Mouse (Mus musculus) cerebellum, adult 2 months (tissue): ENCODE measurements around the gene Arf1. TPM values are rescaled to one million over a fixed set of nuclear protein-coding genes. Genes with fewer than 3 reads are reported as not detected.
A peak's percentile ranks its signal among the peaks of the same experiment; 100 is the strongest.

Source experiments
- DNase-seq, 2 experiments: peaks; one replicate each; pipeline ENCODE4 v3.0.0; 2021
- H3K27ac ChIP-seq: fragments of 200-500 bp; 2 replicates; pipeline ENCODE4 v1.5.1; 2012; ENCODE audit warnings: low read length, control low read depth, inconsistent platforms; ENCODE audit not compliant: insufficient read depth
- H3K27me3 ChIP-seq: fragments of 200-500 bp; 2 replicates; pipeline ENCODE4 v1.6.1; 2012; ENCODE audit warnings: inconsistent platforms, mild to moderate bottlenecking, low read length, moderate library complexity; ENCODE audit not compliant: control insufficient read depth, insufficient read depth
- H3K4me1 ChIP-seq: fragments of 200-500 bp; 2 replicates; pipeline ENCODE4 v1.6.1; 2011; ENCODE audit warnings: low read length; ENCODE audit not compliant: control insufficient read depth, insufficient read depth
- H3K4me3 ChIP-seq: fragments of 200-500 bp; replicated peaks from 2 replicates; pipeline ENCODE3; 2011; ENCODE audit warnings: mild to moderate bottlenecking, low read depth, low read length, control low read depth; ENCODE audit not compliant: insufficient read depth
- CTCF ChIP-seq: fragments of 200-500 bp; IDR thresholded peaks from 2 replicates; pipeline ENCODE4 v1.5.1; 2011; ENCODE audit warnings: low read depth, mild to moderate bottlenecking, control low read depth, low read length, moderate library complexity, borderline replicate concordance; ENCODE audit not compliant: insufficient read depth
- POLR2A ChIP-seq: fragments of 200-500 bp; IDR thresholded peaks from 2 replicates; pipeline ENCODE4 v1.6.1; 2011; ENCODE audit warnings: low read length, control low read depth, borderline replicate concordance; ENCODE audit not compliant: insufficient read depth
- WGBS: fragments of 180-500 bp; shearing (Covaris S2); methylation state at CpG from one replicate; pipeline ENCODE4 v1.1.7; 2018; 5-methylcytosine and 5-hydroxymethylcytosine counted together
- polyA plus RNA-seq: library from polyadenylated mRNA; depleted of rRNA; stranded (reverse); fragments of >200 nt; gene quantifications from 2 replicates; pipeline ENCODE4 v1.2.3, GENCODE M21; 2012

Arf1 gene
- polyA plus RNA-seq, 1 experiment: 515 TPM

DNA sequence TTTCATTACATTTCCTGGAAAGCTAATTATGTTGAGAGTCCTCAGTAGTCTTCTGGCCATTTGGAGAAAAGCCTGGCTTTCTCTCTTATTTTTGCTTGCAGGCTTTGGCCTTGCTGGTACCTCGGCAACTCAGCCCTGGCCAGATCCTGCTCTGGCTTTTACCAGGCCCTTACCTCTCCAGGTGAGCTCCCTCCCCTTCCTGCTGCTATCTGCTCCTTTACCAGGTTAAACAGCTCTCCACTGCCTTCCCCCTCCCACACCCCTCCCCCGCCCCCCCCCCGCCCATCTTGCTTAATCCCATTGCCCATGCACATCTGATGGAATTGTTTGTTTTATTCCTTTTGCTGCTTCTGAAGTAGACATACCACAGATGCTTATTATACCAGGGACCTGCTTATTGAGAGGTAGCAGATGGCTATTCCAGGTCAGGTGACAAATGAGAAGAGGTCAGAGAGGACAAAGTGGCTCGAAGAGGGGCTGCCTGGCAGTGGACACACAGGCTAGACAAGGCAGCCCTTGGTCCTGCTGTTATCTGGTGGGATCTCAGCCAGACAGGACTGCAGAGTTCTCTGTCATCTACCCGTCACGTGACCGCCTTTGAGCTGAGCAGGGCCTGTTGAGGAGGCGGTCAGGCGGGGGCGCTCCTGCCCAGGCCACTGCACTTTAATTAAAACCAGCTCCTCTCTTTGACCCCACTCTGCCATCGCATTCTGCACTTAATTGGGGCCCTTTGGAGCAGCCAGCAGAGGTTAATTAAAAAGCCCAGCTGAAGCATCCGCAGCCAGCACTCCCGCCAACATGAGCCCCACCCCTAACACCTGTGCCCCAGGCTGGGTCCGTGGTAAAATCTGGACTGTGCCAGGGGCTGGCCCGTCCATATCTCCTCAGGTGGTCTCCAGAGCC lies 10.7 kb upstream of the Arf1 start:
- TF ChIP-seq POLR2A (no peak), CTCF (peak; percentile 69; the same call in 1 of the 2 replicates)
- Histone ChIP-seq H3K4me3 (no peak overlapping the region), H3K4me1 (no peaks in the 10 kb centered on the region), H3K27me3 (no peaks in the 10 kb centered on the region), H3K27ac (no peak overlapping the region)
- 5% methylated on average over 14 of the region's 15 CpGs for WGBS
- DNase-seq: peak; percentile 78 to 83

GRCm38 (mm10) chr11:59232797-59233196 lies 4.7 kb upstream of the Arf1 start:
- H3K27me3 ChIP-seq: no peaks in the 10 kb centered on the region
- H3K4me1 ChIP-seq: peaks cover 6% of the 10 kb centered on the region; the same call in 1 of the 2 replicates
- no peak overlapping the region for H3K27ac ChIP-seq
- H3K4me3 ChIP-seq: no peak overlapping the region
- no peak for DNase-seq
- TF ChIP-seq POLR2A (no peak), CTCF (no peak)
- WGBS: 74% methylated on average over 2 of the region's 2 CpGs

- DNase-seq: peak; percentile 64 to 73
- Histone ChIP-seq H3K27ac (no peak overlapping the region), H3K4me1 (peaks cover 11% of the 10 kb centered on the region; the same call in 1 of the 2 replicates), H3K27me3 (no peaks in the 10 kb centered on the region), H3K4me3 (no peak overlapping the region)
- 17% methylated on average over 7 of the region's 7 CpGs for WGBS
- TF ChIP-seq CTCF (peak; percentile 75), POLR2A (no peak)
Measured at GRCm38 (mm10) chr11:59230144-59230760, 2.2 kb upstream of the Arf1 start.

DNA sequence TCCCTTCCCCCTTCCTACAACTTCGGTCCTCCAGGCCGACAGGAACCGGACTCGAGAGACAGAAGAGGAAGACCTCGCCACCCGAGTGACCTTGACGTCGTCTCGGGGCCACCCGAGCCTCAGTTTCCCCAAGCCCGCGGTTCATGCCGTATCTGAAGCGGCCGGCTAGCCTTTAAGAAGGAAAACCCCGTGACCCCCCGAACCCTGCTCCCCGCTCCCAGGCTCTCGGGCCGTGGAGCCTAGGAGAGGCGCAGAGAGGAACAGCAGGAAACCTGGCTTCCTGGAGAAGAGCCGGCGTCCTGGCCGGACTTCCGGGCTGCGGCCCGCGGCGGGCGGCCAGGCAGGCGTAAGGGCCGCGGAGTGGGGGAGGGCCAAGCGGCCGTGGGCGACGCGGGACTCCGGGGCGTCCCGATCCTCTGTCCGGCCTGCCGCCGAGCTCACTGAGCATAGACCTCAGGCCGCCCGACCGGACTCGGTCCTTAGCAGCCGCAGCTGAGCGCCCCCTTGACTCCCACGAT lies 407 bp downstream of the Arf1 start:
- Histone ChIP-seq H3K27me3 (no peaks in the 10 kb centered on the region), H3K4me3 (peak overlapping the region; percentile 75), H3K4me1 (peaks cover 13% of the 10 kb centered on the region), H3K27ac (peak overlapping the region; percentile 88)
- TF ChIP-seq CTCF (no peak), POLR2A (no peak)
- no peak for DNase-seq
- under 1% methylated on average over 51 of the region's 51 CpGs for WGBS

DNA sequence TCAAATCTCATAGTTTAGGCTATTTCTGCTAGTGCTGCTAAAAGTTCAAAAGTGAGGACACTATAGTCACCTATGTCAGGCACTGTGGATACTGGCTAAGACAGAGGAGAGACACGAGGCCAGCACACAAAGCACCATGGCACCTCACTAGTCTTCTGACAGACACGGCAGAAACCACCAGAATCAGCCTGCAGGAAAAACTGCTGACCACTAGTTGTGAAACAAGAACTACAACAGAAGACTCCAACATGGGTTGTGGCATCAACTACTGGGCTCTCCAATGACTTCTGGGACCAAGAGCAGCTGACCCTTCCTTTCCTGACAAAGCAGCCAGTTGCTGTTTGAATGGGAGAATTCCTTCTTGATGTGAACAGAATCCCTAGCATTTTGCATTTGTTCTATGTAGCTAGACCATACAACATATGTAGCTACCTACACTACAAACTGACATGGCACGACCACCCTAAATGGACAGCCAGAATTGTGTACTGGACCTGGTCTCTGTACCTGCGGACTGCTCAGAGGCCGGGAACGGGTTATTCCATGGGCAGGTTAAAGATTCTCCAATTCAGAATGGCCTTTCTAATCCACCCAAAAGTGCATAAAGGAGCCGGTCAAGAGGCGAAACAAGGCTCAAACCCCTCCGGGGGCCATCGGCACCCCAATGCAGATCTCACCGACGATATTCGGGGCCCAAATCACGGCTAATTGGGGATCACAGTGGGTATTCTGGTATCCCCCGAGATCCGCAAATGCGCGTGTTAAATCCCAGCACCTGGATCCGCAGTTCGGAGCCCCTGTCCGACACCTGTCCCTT lies 1.1 kb downstream of the Arf1 start:
- Histone ChIP-seq H3K27me3 (no peaks in the 10 kb centered on the region), H3K4me1 (peaks cover 13% of the 10 kb centered on the region), H3K4me3 (peak overlapping the region; percentile 75), H3K27ac (peak overlapping the region; percentile 88)
- no peak for TF ChIP-seq CTCF
- no peak for TF ChIP-seq POLR2A
- no peak for DNase-seq
- 1% methylated on average over 21 of the region's 21 CpGs for WGBS

- Histone ChIP-seq H3K27ac (no peak overlapping the region), H3K4me3 (peak overlapping the region; percentile 75), H3K4me1 (peaks cover 13% of the 10 kb centered on the region), H3K27me3 (no peaks in the 10 kb centered on the region)
- 38% methylated on average over 3 of the region's 3 CpGs for WGBS
- DNase-seq: no peak
- TF ChIP-seq POLR2A (no peak), CTCF (no peak)
Measured at GRCm38 (mm10) chr11:59226251-59226650, 1.8 kb downstream of the Arf1 start.

GRCm38 (mm10) chr11:59225167-59225566 lies 2.9 kb downstream of the Arf1 start:
- Histone ChIP-seq H3K27me3 (no peaks in the 10 kb centered on the region), H3K4me3 (no peak overlapping the region)
- 44% methylated on average over 2 of the region's 2 CpGs for WGBS

More at GRCm38 (mm10) chr11:59225167-59225566, 2.9 kb downstream of the Arf1 start:
- Histone ChIP-seq H3K4me1 (peaks cover 13% of the 10 kb centered on the region), H3K27ac (no peak overlapping the region)
- TF ChIP-seq CTCF (no peak), POLR2A (no peak)
- DNase-seq: no peak
